Mouse (Mus musculus) heart, embryonic 16.5 days (tissue): Measurements from ENCODE around the gene Vdac1. TPM values are rescaled to one million over a fixed set of nuclear protein-coding genes. Genes with fewer than 3 reads are reported as not detected.
A peak's percentile ranks its signal among the peaks of the same experiment; 100 is the strongest.

ENCODE experiments used
- ATAC-seq: fragments of 200-750 bp; cut with Nextera tagmentation; replicated peaks from 2 replicates; pipeline ENCODE4 v1.8.0; 2017; ENCODE audit warnings: moderate number of reproducible peaks; ENCODE audit not compliant: insufficient read depth, low FRiP score; ENCODE audit errors: extremely low read depth
- H3K27ac ChIP-seq: fragments of 300-500 bp; sonication (generic); 2 replicates; pipeline ENCODE4 v1.5.1; 2014; ENCODE audit warnings: mild to moderate bottlenecking, low read length, control low read depth, moderate library complexity
- H3K27me3 ChIP-seq: fragments of 300-500 bp; sonication (generic); 2 replicates; pipeline ENCODE4 v1.6.1; 2014; ENCODE audit warnings: low read length, mixed read lengths; ENCODE audit not compliant: control insufficient read depth, insufficient read depth
- H3K36me3 ChIP-seq: fragments of 300-500 bp; sonication (generic); 2 replicates; pipeline ENCODE4 v1.6.1; 2014; ENCODE audit not compliant: control insufficient read depth, insufficient read depth
- H3K4me1 ChIP-seq: fragments of 300-500 bp; sonication (generic); 2 replicates; pipeline ENCODE4 v1.6.1; 2014; ENCODE audit warnings: low read length, mixed read lengths; ENCODE audit not compliant: control insufficient read depth, insufficient read depth
- H3K4me2 ChIP-seq: fragments of 300-500 bp; sonication (generic); 2 replicates; pipeline ENCODE4 v1.6.1; 2014; ENCODE audit warnings: low read depth, mild to moderate bottlenecking, control low read depth, low read length
- H3K4me3 ChIP-seq: fragments of 300-500 bp; sonication (generic); 2 replicates; pipeline ENCODE4 v1.5.1; 2014; ENCODE audit warnings: mild to moderate bottlenecking, control low read depth, low read length
- H3K9ac ChIP-seq: fragments of 300-500 bp; sonication (generic); 2 replicates; pipeline ENCODE4 v1.6.1; 2014; ENCODE audit warnings: low read length, control low read depth
- H3K9me3 ChIP-seq: fragments of 300-500 bp; sonication (generic); replicated peaks from 2 replicates; pipeline ENCODE4 v1.6.1; 2016; ENCODE audit warnings: low read length; ENCODE audit not compliant: control insufficient read depth
- WGBS: fragments of 180-500 bp; shearing (Covaris S2); extraction: QIAGEN DNeasy Blood & Tissue Kit; methylation state at CpG from one replicate; pipeline ENCODE4 v1.1.7; 2014; 5-methylcytosine and 5-hydroxymethylcytosine counted together
- polyA plus RNA-seq: library from polyadenylated mRNA; unstranded; fragments of >200 nt; fragmentation: Nextera tagmentation; extraction: Ambion mirVana; gene quantifications from 2 replicates; pipeline ENCODE4 v1.2.1, GENCODE M21; 2015

The Vdac1 gene
- polyA plus RNA-seq, 1 experiment from 2014 or later: 624 TPM

DNA sequence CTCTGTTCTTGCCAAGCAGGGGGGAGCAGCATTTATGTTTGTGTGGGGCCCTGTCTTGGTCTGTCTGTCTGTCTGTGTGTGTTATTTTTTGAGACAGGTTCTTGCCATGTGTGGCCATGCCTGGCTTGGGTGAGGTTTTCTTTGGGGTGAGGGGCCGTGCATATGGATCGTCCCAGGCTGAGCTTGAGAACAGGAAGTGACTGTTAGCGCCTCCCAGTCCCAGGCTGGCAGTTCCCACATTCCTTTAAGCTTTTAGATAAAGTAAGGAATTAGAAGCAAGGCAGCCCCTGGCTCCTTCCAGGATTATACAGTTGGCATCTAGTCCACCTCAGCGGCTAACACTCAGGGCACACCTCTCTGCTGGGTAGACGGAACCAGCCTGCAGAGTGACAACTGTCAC is 48.7 kb downstream of the Vdac1 start:
- Histone ChIP-seq H3K27ac (peak overlapping the region; percentile 71), H3K4me1 (peaks cover 17% of the 10 kb centered on the region), H3K27me3 (no peaks in the 10 kb centered on the region), H3K4me3 (no peak overlapping the region), H3K36me3 (peaks cover 36% of the 10 kb centered on the region), H3K9me3 (no peaks in the 10 kb centered on the region), H3K4me2 (no peak overlapping the region; the same call in 1 of the 2 replicates), H3K9ac (no peak overlapping the region; the same call in 1 of the 2 replicates)
- WGBS: 23% methylated on average over 5 of the region's 5 CpGs
- ATAC-seq: peak; percentile 46; the same call in 1 of the 2 replicates

DNA sequence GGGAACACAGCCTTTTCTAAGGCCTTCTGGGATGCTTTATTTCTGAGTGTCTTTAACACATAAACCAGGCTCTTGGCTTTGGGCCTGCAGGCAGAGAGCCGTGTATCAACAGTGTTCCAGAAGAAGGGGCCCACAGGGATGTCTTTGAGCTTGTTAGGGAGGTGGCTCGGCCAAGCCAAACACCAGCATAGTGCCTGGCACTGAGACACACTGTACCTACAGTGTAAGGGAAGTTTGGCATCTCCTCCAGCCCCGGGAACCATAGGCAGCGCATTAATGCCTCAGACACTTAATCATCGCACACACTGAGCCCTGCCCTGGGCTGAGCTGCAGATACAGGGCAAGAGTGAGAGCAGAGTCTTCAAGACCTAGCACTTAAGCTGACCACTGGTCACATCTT is 57.7 kb downstream of the Vdac1 start:
- no peaks in the 10 kb centered on the region for H3K4me1 ChIP-seq
- 56% methylated on average over 5 of the region's 5 CpGs for WGBS
- H3K27me3 ChIP-seq: no peaks in the 10 kb centered on the region
- no peak overlapping the region for H3K4me2 ChIP-seq
- H3K9ac ChIP-seq: no peak overlapping the region
- H3K4me3 ChIP-seq: no peak overlapping the region
- no peak overlapping the region for H3K27ac ChIP-seq
- ATAC-seq: peak; percentile 41; the same call in 1 of the 2 replicates
- no peaks in the 10 kb centered on the region for H3K9me3 ChIP-seq
- no peaks in the 10 kb centered on the region for H3K36me3 ChIP-seq

DNA sequence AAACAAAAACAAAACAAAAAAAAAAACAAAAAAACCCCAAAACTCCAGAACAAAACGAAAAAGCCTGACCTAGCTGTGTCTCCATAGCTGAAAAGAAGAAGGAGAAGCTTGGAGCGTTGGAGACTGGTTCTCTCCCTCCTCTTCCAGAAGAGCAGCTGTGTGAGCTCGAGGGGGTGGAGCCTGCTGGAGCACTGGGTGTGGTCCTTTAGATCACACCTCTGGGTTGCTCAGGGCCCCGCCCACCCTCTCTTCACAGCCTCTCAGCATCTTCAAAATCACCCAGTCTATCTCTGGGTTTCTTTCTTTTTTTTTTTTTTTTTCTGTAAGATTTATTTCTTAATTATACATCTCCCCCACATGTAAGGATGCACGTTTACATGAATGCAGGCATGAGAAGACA is 58.6 kb downstream of the Vdac1 start:
- H3K27me3 ChIP-seq: no peaks in the 10 kb centered on the region
- H3K4me3 ChIP-seq: no peak overlapping the region
- no peak for ATAC-seq
- WGBS: 57% methylated on average over 5 of the region's 5 CpGs
- no peak overlapping the region for H3K9ac ChIP-seq
- no peak overlapping the region for H3K27ac ChIP-seq
- no peaks in the 10 kb centered on the region for H3K9me3 ChIP-seq
- no peak overlapping the region for H3K4me2 ChIP-seq
- no peaks in the 10 kb centered on the region for H3K4me1 ChIP-seq
- H3K36me3 ChIP-seq: no peaks in the 10 kb centered on the region

- Histone ChIP-seq H3K27me3 (no peaks in the 10 kb centered on the region), H3K4me3 (no peak overlapping the region), H3K4me2 (no peak overlapping the region), H3K9ac (no peak overlapping the region), H3K36me3 (no peaks in the 10 kb centered on the region), H3K27ac (no peak overlapping the region), H3K4me1 (no peaks in the 10 kb centered on the region), H3K9me3 (no peaks in the 10 kb centered on the region)
- no peak for ATAC-seq
- 71% methylated on average over 7 of the region's 7 CpGs for WGBS
These were observed 59.2 kb downstream of the Vdac1 start for GRCm38 (mm10) chr11:52419861-52420260.

GRCm38 (mm10) chr11:52420296-52421052 is 59.8 kb downstream of the Vdac1 start:
- H3K4me3 ChIP-seq: no peak overlapping the region
- H3K36me3 ChIP-seq: no peaks in the 10 kb centered on the region
- no peaks in the 10 kb centered on the region for H3K27me3 ChIP-seq
- no peak overlapping the region for H3K27ac ChIP-seq
- no peak overlapping the region for H3K9ac ChIP-seq
- WGBS: 73% methylated on average over 12 of the region's 12 CpGs
- ATAC-seq: no peak
- H3K4me1 ChIP-seq: no peaks in the 10 kb centered on the region
- H3K4me2 ChIP-seq: no peak overlapping the region
- H3K9me3 ChIP-seq: no peaks in the 10 kb centered on the region

- no peak overlapping the region for H3K4me2 ChIP-seq
- ATAC-seq: no peak
- 34% methylated on average over 12 of the region's 12 CpGs for WGBS
These were observed 60.6 kb downstream of the Vdac1 start for GRCm38 (mm10) chr11:52421053-52421778.

DNA sequence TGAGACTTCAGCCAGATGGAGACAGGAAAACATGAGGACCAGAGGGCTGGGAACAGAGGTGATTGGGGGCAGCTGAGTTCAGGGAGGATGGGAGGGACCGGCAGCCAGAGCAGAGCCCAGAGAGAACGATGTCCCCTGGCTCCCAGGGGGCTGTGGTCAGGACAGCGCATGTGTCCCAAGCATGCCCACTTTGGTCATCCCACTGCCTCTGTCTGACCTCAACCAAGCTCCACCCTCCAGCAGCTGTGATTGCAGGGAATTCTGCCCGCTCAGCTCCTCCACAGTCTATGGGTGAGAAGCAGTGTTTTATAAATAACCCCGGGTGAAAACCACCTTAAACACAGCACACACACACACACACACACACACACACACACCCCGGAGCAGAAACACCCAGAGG is 68.8 kb downstream of the Vdac1 start:
- no peak overlapping the region for H3K27ac ChIP-seq
- H3K9me3 ChIP-seq: 0 out of 2 replicates have a peak, but pooled peaks cover 2% of the 10 kb centered on the region
- no peaks in the 10 kb centered on the region for H3K36me3 ChIP-seq
- H3K4me1 ChIP-seq: no peaks in the 10 kb centered on the region
- H3K27me3 ChIP-seq: no peaks in the 10 kb centered on the region
- no peak; the same call in 1 of the 2 replicates for ATAC-seq
- WGBS: 52% methylated on average over 6 of the region's 6 CpGs
- H3K9ac ChIP-seq: no peak overlapping the region
- H3K4me3 ChIP-seq: no peak overlapping the region
- H3K4me2 ChIP-seq: no peak overlapping the region

More at GRCm38 (mm10) chr11:52421053-52421778, 60.6 kb downstream of the Vdac1 start:
- H3K27ac ChIP-seq: no peak overlapping the region
- H3K9me3 ChIP-seq: no peaks in the 10 kb centered on the region
- H3K27me3 ChIP-seq: no peaks in the 10 kb centered on the region
- no peak overlapping the region for H3K4me3 ChIP-seq
- no peaks in the 10 kb centered on the region for H3K36me3 ChIP-seq
- no peaks in the 10 kb centered on the region for H3K4me1 ChIP-seq
- H3K9ac ChIP-seq: no peak overlapping the region

- H3K36me3 ChIP-seq: no peaks in the 10 kb centered on the region
- no peak overlapping the region for H3K9ac ChIP-seq
- no peak overlapping the region for H3K27ac ChIP-seq
- WGBS: 46% methylated on average over 5 of the region's 5 CpGs
- H3K4me3 ChIP-seq: no peak overlapping the region
- no peak overlapping the region for H3K4me2 ChIP-seq
- ATAC-seq: no peak
- no peaks in the 10 kb centered on the region for H3K4me1 ChIP-seq
- no peaks in the 10 kb centered on the region for H3K27me3 ChIP-seq
- 0 out of 2 replicates have a peak, but pooled peaks cover 2% of the 10 kb centered on the region for H3K9me3 ChIP-seq
These were observed 70.9 kb downstream of the Vdac1 start for GRCm38 (mm10) chr11:52431594-52431993.

GRCm38 (mm10) chr11:52432148-52432547 is 71.5 kb downstream of the Vdac1 start:
- 85% methylated on average over 5 of the region's 5 CpGs for WGBS
- H3K27me3 ChIP-seq: no peaks in the 10 kb centered on the region
- no peaks in the 10 kb centered on the region for H3K36me3 ChIP-seq
- 0 out of 2 replicates have a peak, but pooled peaks cover 2% of the 10 kb centered on the region for H3K9me3 ChIP-seq
- H3K4me3 ChIP-seq: no peak overlapping the region
- no peak overlapping the region for H3K9ac ChIP-seq
- no peak overlapping the region for H3K4me2 ChIP-seq
- no peaks in the 10 kb centered on the region for H3K4me1 ChIP-seq
- H3K27ac ChIP-seq: no peak overlapping the region
- ATAC-seq: no peak
